In genomic region chr11:32931018-32931417, GRCm38 (mm10) we compare ENCODE assay signal across 9 mouse cellular contexts.
A peak's percentile ranks its signal among the peaks of the same experiment; 100 is the strongest.
DNase-seq lines count a peak whose midpoint lies in the region; ATAC-seq lines count a peak whose summit lies in the region.
"Had no signal": no experiment of that assay in that cellular context is flagged by ENCODE, and none has a peak within 500 bp of the region (broad histone marks: within the 10 kb centered on the region; RNA-seq: fewer than 3 reads in every experiment).

No protein-coding gene starts in this region.

- 4% methylated on average over 14 of the region's 14 CpGs for WGBS in limb, embryonic 10.5 days
- WGBS in neural tube, embryonic 13.5 days: 10% methylated on average over 11 of the region's 14 CpGs

- H3K27ac ChIP-seq in limb, embryonic 10.5 days: peak overlapping the region; percentile 59
- no peak overlapping the region for H3K27ac ChIP-seq in neural tube, embryonic 13.5 days (replicated peaks)
- H3K27ac ChIP-seq: liver, embryonic 13.5 days had no signal

- no peaks in the 10 kb centered on the region for H3K9me3 ChIP-seq in limb, embryonic 10.5 days (replicated peaks)
- H3K9me3 ChIP-seq in neural tube, embryonic 13.5 days: no peaks in the 10 kb centered on the region
- H3K9me3 ChIP-seq: liver, embryonic 13.5 days had no signal

- H3K36me3 ChIP-seq in limb, embryonic 10.5 days: no peaks in the 10 kb centered on the region
- no peaks in the 10 kb centered on the region for H3K36me3 ChIP-seq in neural tube, embryonic 13.5 days
- H3K36me3 ChIP-seq: liver, embryonic 13.5 days had no signal

- H3K4me1 ChIP-seq in limb, embryonic 10.5 days: peaks cover 31% of the 10 kb centered on the region
- H3K4me1 ChIP-seq in neural tube, embryonic 13.5 days (replicated peaks): peaks cover 9% of the 10 kb centered on the region
- H3K4me1 ChIP-seq: liver, embryonic 13.5 days had no signal

- H3K4me3 ChIP-seq in limb, embryonic 10.5 days: peak overlapping the region; percentile 34
- peak overlapping the region; percentile 11; the same call in 1 of the 2 replicates for H3K4me3 ChIP-seq in neural tube, embryonic 13.5 days
- H3K4me3 ChIP-seq: liver, embryonic 13.5 days had no signal

- peak overlapping the region; percentile 44 for H3K4me2 ChIP-seq in neural tube, embryonic 13.5 days
- H3K4me2 ChIP-seq: liver, embryonic 13.5 days had no signal

- H3K27me3 ChIP-seq in limb, embryonic 10.5 days (ENCODE audit: low read depth, poor library complexity, severe bottlenecking): peaks cover 66% of the 10 kb centered on the region
- peaks cover 6% of the 10 kb centered on the region for H3K27me3 ChIP-seq in neural tube, embryonic 13.5 days

- DNase-seq in adrenal gland, postnatal 14 days: peak; percentile 48
- no peak for DNase-seq in adrenal gland, adult 18-20 months (ENCODE audit: low spot score in 2 of 2)
- peak; percentile 45 to 57 for DNase-seq in kidney, postnatal 4 days
- DNase-seq in kidney, adult 11 months: no peak
- peak; percentile 71 for DNase-seq in limb, embryonic 10.5 days (ENCODE audit: low spot score)
- DNase-seq in gastrocnemius, postnatal 4 days (ENCODE audit: low spot score in 2 of 2): no peak
- no peak for DNase-seq in left cerebral cortex, postnatal 36 days (ENCODE audit: low spot score in 2 of 2)
- DNase-seq: liver, embryonic 13.5 days had no signal

- no peak overlapping the region for H3K9ac ChIP-seq in neural tube, embryonic 13.5 days
- H3K9ac ChIP-seq: liver, embryonic 13.5 days had no signal

- ATAC-seq in neural tube, embryonic 13.5 days (ENCODE audit: low read depth): no peak

- intact Hi-C loops in left cerebral cortex, postnatal 36 days (cut with DNase I): no loop called here

Comparison
In these comparisons a context has a peak if more than half of its experiments do, and no peak if none do; other contexts are left out.
1. DNase-seq: peak in adrenal gland, postnatal 14 days (single experiment), kidney, postnatal 4 days (2 of 2) and limb, embryonic 10.5 days (single experiment); none in adrenal gland, adult 18-20 months (0 of 2), kidney, adult 11 months (single experiment), gastrocnemius, postnatal 4 days (0 of 2) and left cerebral cortex, postnatal 36 days (0 of 2).